Mouse (Mus musculus): Measurements from ENCODE around the gene Qtrt1. TPM values are rescaled to one million over a fixed set of nuclear protein-coding genes. Genes with fewer than 3 reads are reported as not detected.

The Qtrt1 gene
- polyA plus RNA-seq, 1 experiment from 2014 or later: 20.6 TPM

GRCm38 (mm10) chr9:21451391-21451790 is 39.8 kb downstream of the Qtrt1 start:
- peak; percentile 69 for ATAC-seq
- TF ChIP-seq EP300 (IDR thresholded peaks at IDR 0.05): no peak
- DNase-seq (ENCODE audit: low spot score): peak; percentile 72
- peaks cover 21% of the 10 kb centered on the region for H3K4me1 ChIP-seq (ENCODE audit: insufficient read depth, low read depth, low read length)
- 57% methylated on average over 8 of the region's 8 CpGs for WGBS
- no peak overlapping the region for H3K4me2 ChIP-seq (replicated peaks; ENCODE audit: low read depth, low read length)
- peak overlapping the region; percentile 71 for H3K27ac ChIP-seq (ENCODE audit: low read length)
- H3K9ac ChIP-seq (replicated peaks; ENCODE audit: low read depth): no peak overlapping the region
- no peak overlapping the region for H3K4me3 ChIP-seq (ENCODE audit: low read depth, low read length)
- no peaks in the 10 kb centered on the region for H3K27me3 ChIP-seq (replicated peaks; ENCODE audit: insufficient read depth, low read length)
- no peaks in the 10 kb centered on the region for H3K36me3 ChIP-seq (ENCODE audit: insufficient read depth, low read length)
- H3K9me3 ChIP-seq (ENCODE audit: low read length): no peaks in the 10 kb centered on the region

GRCm38 (mm10) chr9:21451870-21452269 is 40.2 kb downstream of the Qtrt1 start:
- Histone ChIP-seq H3K4me3 (ENCODE audit: low read depth, low read length) (no peak overlapping the region), H3K9ac (replicated peaks; ENCODE audit: low read depth) (no peak overlapping the region), H3K36me3 (ENCODE audit: insufficient read depth, low read length) (no peaks in the 10 kb centered on the region), H3K4me1 (ENCODE audit: insufficient read depth, low read depth, low read length) (peaks cover 21% of the 10 kb centered on the region), H3K9me3 (ENCODE audit: low read length) (no peaks in the 10 kb centered on the region), H3K27me3 (replicated peaks; ENCODE audit: insufficient read depth, low read length) (no peaks in the 10 kb centered on the region), H3K4me2 (replicated peaks; ENCODE audit: low read depth, low read length) (no peak overlapping the region), H3K27ac (ENCODE audit: low read length) (peak overlapping the region; percentile 71)
- WGBS: 39% methylated on average over 8 of the region's 8 CpGs
- TF ChIP-seq EP300 (IDR thresholded peaks at IDR 0.05) (no peak), CTCF (IDR thresholded peaks at IDR 0.05) (no peak)
- ATAC-seq (peak; percentile 28; the same call in 1 of the 2 replicates), DNase-seq (ENCODE audit: low spot score) (peak; percentile 28)

- Histone ChIP-seq H3K27ac (ENCODE audit: low read length) (peak overlapping the region; percentile 21; the same call in 1 of the 2 replicates), H3K27me3 (replicated peaks; ENCODE audit: insufficient read depth, low read length) (no peaks in the 10 kb centered on the region), H3K4me3 (ENCODE audit: low read depth, low read length) (no peak overlapping the region), H3K4me2 (replicated peaks; ENCODE audit: low read depth, low read length) (no peak overlapping the region), H3K4me1 (ENCODE audit: insufficient read depth, low read depth, low read length) (peaks cover 21% of the 10 kb centered on the region), H3K9ac (replicated peaks; ENCODE audit: low read depth) (no peak overlapping the region), H3K36me3 (ENCODE audit: insufficient read depth, low read length) (no peaks in the 10 kb centered on the region), H3K9me3 (ENCODE audit: low read length) (no peaks in the 10 kb centered on the region)
- WGBS: 68% methylated on average over 7 of the region's 7 CpGs
- DNase-seq (ENCODE audit: low spot score) (peak; percentile 33), ATAC-seq (no peak; the same call in 1 of the 2 replicates)
- TF ChIP-seq CTCF (IDR thresholded peaks at IDR 0.05): no peak
- no peak for TF ChIP-seq EP300 (IDR thresholded peaks at IDR 0.05)
Measured at GRCm38 (mm10) chr9:21453003-21453402, 41.4 kb downstream of the Qtrt1 start.

- TF ChIP-seq CTCF (IDR thresholded peaks at IDR 0.05) (no peak), EP300 (IDR thresholded peaks at IDR 0.05) (no peak)
Measured at GRCm38 (mm10) chr9:21453459-21453858, 41.8 kb downstream of the Qtrt1 start.

GRCm38 (mm10) chr9:21454556-21454955 is 42.9 kb downstream of the Qtrt1 start:
- ATAC-seq (no peak), DNase-seq (ENCODE audit: low spot score) (no peak)
- H3K9me3 ChIP-seq (ENCODE audit: low read length): no peaks in the 10 kb centered on the region
- 58% methylated on average over 4 of the region's 4 CpGs for WGBS
- H3K36me3 ChIP-seq (ENCODE audit: insufficient read depth, low read length): no peaks in the 10 kb centered on the region
- no peak overlapping the region for H3K4me3 ChIP-seq (ENCODE audit: low read depth, low read length)
- peaks cover 16% of the 10 kb centered on the region for H3K4me1 ChIP-seq (ENCODE audit: insufficient read depth, low read depth, low read length)
- no peaks in the 10 kb centered on the region for H3K27me3 ChIP-seq (replicated peaks; ENCODE audit: insufficient read depth, low read length)
- no peak overlapping the region for H3K9ac ChIP-seq (replicated peaks; ENCODE audit: low read depth)
- peak overlapping the region; percentile 33; the same call in 1 of the 2 replicates for H3K27ac ChIP-seq (ENCODE audit: low read length)
- TF ChIP-seq EP300 (IDR thresholded peaks at IDR 0.05) (no peak), CTCF (IDR thresholded peaks at IDR 0.05) (no peak)
- H3K4me2 ChIP-seq (replicated peaks; ENCODE audit: low read depth, low read length): no peak overlapping the region

More at GRCm38 (mm10) chr9:21453459-21453858, 41.8 kb downstream of the Qtrt1 start:
- Histone ChIP-seq H3K4me1 (ENCODE audit: insufficient read depth, low read depth, low read length) (peaks cover 21% of the 10 kb centered on the region), H3K9ac (replicated peaks; ENCODE audit: low read depth) (no peak overlapping the region), H3K36me3 (ENCODE audit: insufficient read depth, low read length) (no peaks in the 10 kb centered on the region), H3K9me3 (ENCODE audit: low read length) (no peaks in the 10 kb centered on the region), H3K27ac (ENCODE audit: low read length) (peak overlapping the region; percentile 21; the same call in 1 of the 2 replicates), H3K4me2 (replicated peaks; ENCODE audit: low read depth, low read length) (no peak overlapping the region), H3K4me3 (ENCODE audit: low read depth, low read length) (no peak overlapping the region), H3K27me3 (replicated peaks; ENCODE audit: insufficient read depth, low read length) (no peaks in the 10 kb centered on the region)
- DNase-seq (ENCODE audit: low spot score) (no peak), ATAC-seq (no peak)
- 63% methylated on average over 2 of the region's 2 CpGs for WGBS

GRCm38 (mm10) chr9:21455103-21455770 is 43.6 kb downstream of the Qtrt1 start:
- peak; percentile 13; the same call in 1 of the 2 replicates for ATAC-seq

More at GRCm38 (mm10) chr9:21455103-21455770, 43.6 kb downstream of the Qtrt1 start:
- TF ChIP-seq EP300 (IDR thresholded peaks at IDR 0.05): peak; percentile 46; the same call in 1 of the 2 replicates
- TF ChIP-seq CTCF (IDR thresholded peaks at IDR 0.05): no peak
- Histone ChIP-seq H3K4me3 (ENCODE audit: low read depth, low read length) (no peak overlapping the region), H3K9ac (replicated peaks; ENCODE audit: low read depth) (no peak overlapping the region), H3K27ac (ENCODE audit: low read length) (peak overlapping the region; percentile 51; the same call in 1 of the 2 replicates), H3K9me3 (ENCODE audit: low read length) (no peaks in the 10 kb centered on the region), H3K4me1 (ENCODE audit: insufficient read depth, low read depth, low read length) (peaks cover 12% of the 10 kb centered on the region), H3K4me2 (replicated peaks; ENCODE audit: low read depth, low read length) (no peak overlapping the region), H3K36me3 (ENCODE audit: insufficient read depth, low read length) (0 out of 2 replicates have a peak, but pooled peaks cover 3% of the 10 kb centered on the region), H3K27me3 (replicated peaks; ENCODE audit: insufficient read depth, low read length) (no peaks in the 10 kb centered on the region)
- DNase-seq (ENCODE audit: low spot score): peak; percentile 17
- WGBS: 48% methylated on average over 4 of the region's 4 CpGs
